Mouse (Mus musculus) lung, adult 2 months (tissue): ENCODE data around the gene Arid1b.

Experiments
- CTCF ChIP-seq: fragments of 200-500 bp; IDR thresholded peaks from 2 replicates; pipeline ENCODE4 v1.5.1; 2011; ENCODE audit warnings: mild to moderate bottlenecking, low read length, control low read depth; ENCODE audit not compliant: insufficient read depth
- POLR2A ChIP-seq: fragments of 200-500 bp; IDR thresholded peaks from 2 replicates; pipeline ENCODE4 v1.6.1; 2011; ENCODE audit warnings: low read depth, mild to moderate bottlenecking, control low read depth, low read length, borderline replicate concordance; ENCODE audit errors: extremely low read depth

DNA sequence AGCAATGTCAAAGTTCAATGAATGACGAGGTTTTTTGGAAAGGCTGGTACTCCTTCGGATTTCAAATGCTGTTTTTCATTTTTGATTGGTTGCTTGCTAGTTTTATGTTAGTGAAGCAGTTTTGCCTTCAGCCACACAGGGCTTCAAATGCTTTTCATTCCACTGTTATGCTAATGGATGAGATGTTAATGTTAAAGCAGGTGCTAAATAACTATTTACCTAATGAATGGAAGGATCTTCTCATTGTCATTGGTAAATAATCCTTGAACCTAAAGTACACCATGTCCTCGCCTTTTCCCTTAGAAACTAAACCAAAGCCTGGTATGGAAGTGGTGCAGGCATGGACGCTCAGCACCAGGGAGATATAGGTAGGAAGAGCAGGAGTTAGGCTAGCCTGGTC lies 26.9 kb upstream of the Arid1b start:
- no peak for TF ChIP-seq CTCF
- TF ChIP-seq POLR2A, result no peak
